Mouse (Mus musculus) regulatory T cell (primary cell): ENCODE results near the gene Ttyh2.

ENCODE experiments used
- in situ Hi-C: fragments of 300-600 bp; cut with MboI, MseI; formaldehyde crosslinking; loops from one replicate; pipeline ENCODE4 v1.15.1; 2025; ENCODE audit warnings: high pct_unique_total_duplicates

Ttyh2 gene

GRCm38 (mm10) chr11:114675341-114675825 lies at the start of gene Ttyh2:
Ttyh2 (plus strand) TSS chr11:114675431.
- in situ Hi-C loops: no loop called here

GRCm38 (mm10) chr11:114626071-114626690 lies 49.0 kb upstream of the Ttyh2 start:
- in situ Hi-C loops: no loop called here

DNA sequence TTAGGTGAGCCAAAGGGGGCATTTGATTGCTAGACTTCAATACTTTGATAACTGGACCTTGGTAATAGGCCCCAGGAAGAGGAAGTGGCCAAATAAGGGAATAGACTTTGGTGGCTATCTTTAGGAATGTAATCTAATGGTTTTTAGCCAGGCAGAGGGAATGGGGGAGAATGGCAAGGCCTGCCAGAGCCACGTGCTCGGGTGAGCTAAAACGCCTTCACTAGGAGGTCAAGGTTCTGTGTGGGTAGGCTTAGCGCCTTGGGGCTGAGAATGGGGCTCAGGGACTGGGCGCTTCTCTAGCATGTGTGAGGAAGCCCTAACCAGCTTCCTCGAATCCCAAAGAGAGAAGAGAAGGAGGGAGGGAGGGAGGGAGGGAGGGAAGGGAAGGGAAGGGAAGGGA lies 48.2 kb upstream of the Ttyh2 start:
- in situ Hi-C loops: no loop called here

DNA sequence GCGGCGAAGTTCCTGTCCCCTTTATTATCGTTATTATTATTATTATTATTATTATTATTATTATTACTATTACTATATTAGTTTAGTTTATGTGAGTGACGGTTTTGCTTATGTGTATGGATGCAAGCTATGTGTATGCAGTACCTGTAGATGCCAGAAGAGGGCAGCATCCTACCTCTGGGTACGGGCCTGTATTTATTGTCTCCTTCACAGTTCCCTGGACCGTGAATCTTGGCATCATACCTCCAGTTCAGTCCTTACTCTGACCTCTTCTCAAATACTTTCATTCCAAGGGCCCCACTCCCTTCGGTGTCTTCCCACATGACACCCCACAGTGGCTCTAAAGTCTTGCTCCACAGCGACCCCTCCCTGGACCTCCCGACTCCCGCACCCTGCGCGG lies 47.2 kb upstream of the Ttyh2 start:
- in situ Hi-C loops: no loop called here

GRCm38 (mm10) chr11:114630044-114630443 lies 45.2 kb upstream of the Ttyh2 start:
- in situ Hi-C loops: loop anchor here (5.0 kb wide), 1 partner anchor 113 kb away; no protein-coding TSS in a partner anchor

- in situ Hi-C loops: loop anchor here (5.0 kb wide), 1 partner anchor 115 kb away; no protein-coding TSS in a partner anchor
Observed at GRCm38 (mm10) chr11:114632266-114632665, 43.0 kb upstream of the Ttyh2 start.

GRCm38 (mm10) chr11:114636292-114636691 lies 38.9 kb upstream of the Ttyh2 start:
- in situ Hi-C loops: no loop called here

- in situ Hi-C loops: no loop called here
Observed at GRCm38 (mm10) chr11:114636727-114637505, 38.3 kb upstream of the Ttyh2 start.

GRCm38 (mm10) chr11:114638647-114639290 lies 36.5 kb upstream of the Ttyh2 start:
- in situ Hi-C loops: no loop called here

DNA sequence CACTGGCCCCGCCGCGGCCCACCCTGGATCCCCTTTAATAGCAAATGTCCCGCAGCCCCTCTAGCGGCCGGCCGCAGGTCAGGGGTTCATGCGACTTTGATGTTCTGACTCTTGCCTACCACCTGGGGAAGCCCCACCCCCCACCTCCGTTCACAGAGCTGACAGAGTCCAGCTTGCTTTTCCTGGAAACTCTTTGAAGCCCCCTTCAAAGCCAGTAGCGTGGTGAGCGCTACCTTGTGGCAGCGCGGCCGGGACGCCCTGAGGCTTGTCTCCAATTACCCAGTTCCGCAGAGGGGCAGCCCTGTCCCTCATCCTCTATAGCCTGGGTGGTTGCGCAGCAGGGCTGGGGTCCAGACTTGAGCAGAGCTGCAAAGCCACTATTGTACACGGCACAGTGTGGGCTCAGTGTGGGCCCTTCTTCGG lies 35.5 kb upstream of the Ttyh2 start:
- in situ Hi-C loops: no loop called here

GRCm38 (mm10) chr11:114640658-114641057 lies 34.6 kb upstream of the Ttyh2 start:
- in situ Hi-C loops: no loop called here

DNA sequence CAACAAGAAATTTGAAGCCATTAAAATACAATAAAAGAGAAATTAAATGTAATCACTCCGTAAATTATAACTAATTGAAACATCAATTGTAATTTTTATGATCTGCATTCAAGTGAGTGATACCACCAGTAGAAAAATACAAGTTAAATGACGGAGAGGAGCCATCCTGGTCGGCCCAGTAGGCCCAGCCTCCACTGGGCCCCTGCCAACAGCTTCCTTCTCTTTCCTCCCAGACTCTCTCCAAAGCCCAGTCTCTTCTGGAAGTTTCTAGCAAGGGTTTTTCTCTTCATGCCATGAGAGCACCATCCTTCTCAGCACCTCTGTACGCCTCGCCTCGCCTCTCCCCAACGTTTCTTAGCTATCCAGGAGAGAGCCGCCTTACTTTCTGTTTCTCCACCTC lies 34.1 kb upstream of the Ttyh2 start:
- in situ Hi-C loops: no loop called here

- in situ Hi-C loops: no loop called here
Observed at GRCm38 (mm10) chr11:114642184-114642583, 33.0 kb upstream of the Ttyh2 start.

- in situ Hi-C loops: no loop called here
Observed at GRCm38 (mm10) chr11:114642926-114643325, 32.3 kb upstream of the Ttyh2 start.

GRCm38 (mm10) chr11:114644122-114644521 lies 31.1 kb upstream of the Ttyh2 start:
- in situ Hi-C loops: no loop called here

DNA sequence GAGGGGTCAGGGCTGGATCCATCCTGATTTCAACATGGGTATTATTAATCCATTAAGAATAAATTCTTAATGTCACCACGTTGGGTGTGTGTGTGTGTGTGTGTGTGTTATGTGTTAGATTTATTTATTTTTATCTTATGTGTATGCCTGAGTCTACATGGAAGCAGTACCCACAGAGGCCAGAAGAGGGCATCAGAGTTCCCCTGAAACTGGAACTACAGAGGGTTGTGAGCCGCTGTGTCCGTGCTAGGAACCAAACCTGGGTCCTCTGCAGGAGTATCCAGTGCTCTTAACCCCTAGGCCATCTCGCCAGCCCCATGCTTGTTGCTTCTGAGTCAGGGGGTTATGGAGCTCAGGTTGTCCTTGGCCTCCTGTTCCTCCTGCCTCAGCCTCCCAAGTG lies 25.7 kb upstream of the Ttyh2 start:
- in situ Hi-C loops: no loop called here

GRCm38 (mm10) chr11:114652531-114652930 lies 22.7 kb upstream of the Ttyh2 start:
- in situ Hi-C loops: loop anchor here (25.0 kb wide), 1 partner anchor 1090 kb away; no protein-coding TSS in a partner anchor

DNA sequence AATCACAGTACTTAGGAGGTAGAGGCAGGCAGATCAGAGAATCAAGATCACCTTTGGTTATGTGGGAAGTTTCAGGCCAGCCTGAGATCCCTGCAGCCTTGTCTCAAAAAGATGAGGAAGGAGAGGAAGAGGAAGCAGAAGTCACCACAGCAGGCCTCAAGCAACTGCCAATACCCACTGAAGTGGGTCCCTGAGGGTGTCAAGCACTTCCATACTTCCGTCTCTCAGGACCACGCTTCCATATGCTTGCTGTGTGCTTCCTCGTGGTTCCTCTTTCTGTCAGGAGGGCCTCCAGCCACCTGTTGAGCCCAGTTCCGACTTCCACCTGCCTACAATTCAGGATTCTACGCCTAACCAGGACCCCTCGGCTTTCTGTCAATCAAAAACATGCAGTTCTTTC lies 21.6 kb upstream of the Ttyh2 start:
- in situ Hi-C loops: loop anchor here (25.0 kb wide), 1 partner anchor 1091 kb away; no protein-coding TSS in a partner anchor

GRCm38 (mm10) chr11:114654552-114654951 lies 20.7 kb upstream of the Ttyh2 start:
- in situ Hi-C loops: loop anchor here (25.0 kb wide), 1 partner anchor 1092 kb away; no protein-coding TSS in a partner anchor

GRCm38 (mm10) chr11:114655350-114656008 lies 19.8 kb upstream of the Ttyh2 start:
- in situ Hi-C loops: loop anchor here (25.0 kb wide), 1 partner anchor 1093 kb away; no protein-coding TSS in a partner anchor

DNA sequence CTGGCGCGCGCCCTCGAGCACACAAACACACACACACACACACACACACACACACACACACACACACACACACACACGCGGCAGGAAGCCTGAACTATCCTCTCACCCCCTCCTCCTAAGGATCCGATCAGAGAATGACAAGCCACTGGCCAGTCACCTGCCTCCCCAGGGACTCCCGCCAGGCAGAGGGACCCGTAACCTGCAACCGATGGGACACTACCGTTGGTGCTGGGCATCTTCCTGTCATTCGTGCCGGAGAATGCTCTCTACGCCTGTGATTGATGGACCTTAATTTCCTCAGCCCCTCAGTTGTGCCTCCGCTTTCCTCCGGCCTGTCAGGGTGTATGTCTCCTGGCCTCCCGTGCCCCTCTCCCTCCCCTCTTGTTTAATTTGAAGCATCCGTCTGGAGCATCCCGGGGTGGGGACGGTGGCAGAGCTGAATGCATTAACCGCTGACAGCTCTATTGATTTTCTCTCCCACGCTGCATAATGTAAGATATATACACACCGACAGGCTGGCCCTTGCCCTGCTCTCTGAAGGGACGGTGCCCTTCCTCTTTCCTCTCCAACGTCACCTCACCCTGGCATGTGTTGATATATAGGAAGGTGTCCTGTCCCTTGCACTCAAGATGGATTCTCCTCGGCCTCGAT lies 18.1 kb upstream of the Ttyh2 start:
- in situ Hi-C loops: loop anchor here (25.0 kb wide), 1 partner anchor 1095 kb away; no protein-coding TSS in a partner anchor
